Mouse (Mus musculus) left cerebral cortex, adult 2 months (tissue): ENCODE measurements at regions not wholly inside any gene's neighbourhood (a gene's known extent, or its start where the extent isn't known, plus 50 kb on each side); places are given as distances from the start of the nearest gene placed in this dataset.

ENCODE experiments used
- DNase-seq, 2 experiments: peaks; one replicate each; pipeline ENCODE4 v3.0.0; 2021 to 2022; ENCODE audit warnings: low spot score in 2 of 2, mixed read lengths in 1 of 2; ENCODE audit errors: extremely low spot score in 1 of 2
- H3K27ac ChIP-seq: fragments of 200-600 bp; 2 replicates; pipeline ENCODE4 v1.8.1; 2022
- H3K4me3 ChIP-seq: fragments of 200-600 bp; 2 replicates; pipeline ENCODE4 v1.8.1; 2022
- CTCF ChIP-seq: fragments of 200-600 bp; IDR thresholded peaks from 2 replicates; pipeline ENCODE4 v1.8.1; 2022; ENCODE audit warnings: antibody characterized with exemption, mild to moderate bottlenecking, moderate library complexity
- intact Hi-C: fragments of 180-260 bp; cut with DNase I; formaldehyde crosslinking; loops from one replicate; pipeline ENCODE4 v1.15.1; 2025

DNA sequence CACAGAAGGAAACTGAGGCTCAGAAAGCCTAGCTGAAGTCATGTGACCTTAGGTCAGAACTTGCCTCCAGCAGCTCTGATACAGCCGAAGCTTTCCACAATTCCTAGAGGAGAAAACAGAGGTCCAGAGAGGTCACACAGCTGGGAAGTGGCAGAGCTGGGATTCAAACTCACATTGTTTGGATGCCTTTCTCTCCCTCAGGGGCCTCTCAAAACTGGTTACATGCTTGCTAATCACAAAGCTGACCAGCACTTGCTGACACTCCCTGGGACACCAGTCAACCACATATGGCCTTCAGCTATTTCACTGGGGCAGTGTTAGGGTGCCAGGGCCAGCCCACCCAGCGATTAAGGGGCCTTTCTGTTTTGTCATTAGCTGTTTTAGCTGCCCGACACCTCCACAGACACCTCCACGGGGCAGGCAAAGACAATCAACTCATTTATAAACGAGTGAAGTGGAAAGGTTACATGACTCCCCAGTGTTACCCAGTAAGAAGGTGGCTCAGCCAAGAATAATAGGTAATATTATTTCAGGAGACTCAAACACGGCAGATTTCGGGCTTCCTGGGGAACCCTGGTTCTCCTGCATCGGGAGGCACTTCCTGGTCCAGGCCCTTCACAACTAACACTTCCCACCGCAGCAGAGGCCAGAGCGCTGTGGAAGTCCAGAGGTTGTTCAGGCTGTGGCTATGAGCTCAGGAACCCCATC lies 71.4 kb downstream of the 2410131K14Rik start:
- intact Hi-C loops, result loop anchor here (5.0 kb wide), 1 partner anchor 39 kb away; no protein-coding TSS in a partner anchor
- TF ChIP-seq CTCF, result no peak
- Histone ChIP-seq H3K4me3 (no peak overlapping the region), H3K27ac (no peak overlapping the region)
- DNase-seq, result no peak

DNA sequence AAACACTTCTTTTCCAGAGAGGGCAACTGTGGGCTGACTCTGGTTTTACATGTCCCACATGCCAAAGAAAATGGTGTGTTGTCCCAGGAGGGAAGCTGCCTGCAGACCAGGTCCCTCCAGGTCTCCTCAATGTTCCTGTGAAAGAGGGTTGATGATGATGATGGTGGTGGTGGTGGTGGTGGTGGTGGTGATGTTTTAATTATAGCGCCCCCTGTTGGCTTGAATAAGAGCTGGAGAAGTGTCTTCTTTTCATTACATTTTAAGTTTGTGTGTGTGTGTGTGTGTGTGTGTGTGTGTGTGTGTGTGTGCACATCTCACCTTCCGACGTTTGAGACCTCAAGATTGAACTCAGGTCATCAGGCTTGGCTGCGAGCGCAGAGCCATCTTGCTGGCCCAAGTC lies 73.0 kb downstream of the 2410131K14Rik start:
- no peak for TF ChIP-seq CTCF
- H3K27ac ChIP-seq, result no peak overlapping the region
- intact Hi-C loops, result loop anchor here (5.0 kb wide), 1 partner anchor 41 kb away; no protein-coding TSS in a partner anchor

DNA sequence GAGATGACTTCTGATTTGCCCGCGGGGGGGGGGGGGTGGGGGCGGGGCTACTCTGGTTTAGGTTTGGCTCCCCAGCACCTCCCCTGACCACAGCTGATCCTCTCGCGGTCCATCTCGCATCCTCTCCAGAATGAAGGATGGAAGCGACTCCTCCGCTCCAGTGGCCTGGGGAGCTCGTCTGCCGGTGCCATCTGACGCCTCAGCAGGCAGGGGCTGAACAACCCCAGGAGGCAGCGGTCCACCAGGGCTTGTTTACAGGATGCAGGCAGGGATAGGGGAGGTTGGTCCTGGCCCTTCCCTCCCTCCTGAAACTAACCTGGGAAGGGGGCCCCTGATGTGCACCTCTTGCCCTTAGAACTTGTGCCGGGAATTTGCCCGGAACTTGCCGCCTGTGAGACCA lies 73.9 kb downstream of the 2410131K14Rik start:
- Histone ChIP-seq H3K27ac (no peak overlapping the region), H3K4me3 (no peak overlapping the region)
- no peak for DNase-seq
- intact Hi-C loops, result loop anchor here (5.0 kb wide), 1 partner anchor 42 kb away; no protein-coding TSS in a partner anchor
- TF ChIP-seq CTCF, result no peak

More for the DNA sequence above, 73.0 kb downstream of the 2410131K14Rik start:
- no peak overlapping the region for H3K4me3 ChIP-seq
- DNase-seq, result no peak

DNA sequence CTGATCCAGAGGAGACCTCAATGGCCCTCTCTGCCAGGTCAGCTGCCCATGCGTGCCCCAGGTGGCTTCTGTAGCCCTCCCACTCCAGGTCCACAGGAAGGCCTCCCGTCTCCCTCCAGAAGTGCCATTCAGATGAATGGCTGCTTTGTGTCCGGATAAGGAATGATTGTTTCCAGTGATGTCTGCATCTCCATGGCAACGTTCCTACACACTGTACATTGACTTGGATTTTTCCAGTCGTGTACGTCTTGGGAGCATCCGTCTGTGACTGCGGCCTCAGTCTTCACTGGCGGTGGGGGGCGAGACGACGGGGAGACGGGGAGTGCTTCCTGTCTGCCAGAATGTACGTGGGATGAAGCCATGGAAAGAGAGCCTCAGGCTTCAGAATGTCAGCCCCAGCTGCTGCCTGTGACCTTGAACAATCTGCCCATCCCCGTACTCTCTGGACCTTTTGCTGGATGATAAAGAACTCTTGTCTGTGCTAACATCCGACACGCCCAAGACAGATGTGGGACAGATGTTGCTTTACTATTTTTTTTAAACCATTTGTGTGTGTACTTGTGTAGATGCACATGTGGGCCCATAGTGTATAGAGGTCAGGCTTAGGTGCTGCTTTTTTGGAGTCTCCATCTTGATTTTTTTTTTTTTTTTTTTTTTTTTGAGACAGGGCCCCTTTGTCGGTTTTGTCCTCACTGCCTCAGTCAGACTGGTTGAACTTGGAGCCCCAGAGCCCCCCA lies 76.9 kb downstream of the 2410131K14Rik start:
- TF ChIP-seq CTCF, result no peak
- H3K4me3 ChIP-seq, result no peak overlapping the region
- H3K27ac ChIP-seq, result no peak overlapping the region
- intact Hi-C loops, result no loop called here
- peak; percentile 36 to 49 for DNase-seq

DNA sequence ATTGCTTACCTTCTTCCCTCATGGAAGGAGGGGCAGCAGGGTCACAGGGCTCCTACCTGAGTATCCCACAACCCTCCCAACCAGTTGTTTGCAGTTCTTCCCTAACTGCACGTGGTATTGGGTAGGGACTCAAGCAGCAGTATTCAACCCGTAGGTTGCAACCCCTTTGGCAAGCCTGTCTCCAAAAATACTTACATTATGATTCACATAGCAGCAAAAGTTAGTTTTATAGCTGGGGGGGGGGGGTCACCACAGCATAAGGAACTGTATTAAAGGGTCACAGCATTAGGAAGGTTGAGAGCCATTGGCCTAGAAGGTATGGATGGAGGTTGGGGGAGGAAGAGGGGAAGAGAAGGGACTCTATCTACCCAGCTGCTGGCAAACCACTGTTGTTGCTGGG lies 78.1 kb downstream of the 2410131K14Rik start:
- no peak for DNase-seq
- intact Hi-C loops, result no loop called here
- Histone ChIP-seq H3K27ac (no peak overlapping the region), H3K4me3 (no peak overlapping the region)
- TF ChIP-seq CTCF, result no peak

DNA sequence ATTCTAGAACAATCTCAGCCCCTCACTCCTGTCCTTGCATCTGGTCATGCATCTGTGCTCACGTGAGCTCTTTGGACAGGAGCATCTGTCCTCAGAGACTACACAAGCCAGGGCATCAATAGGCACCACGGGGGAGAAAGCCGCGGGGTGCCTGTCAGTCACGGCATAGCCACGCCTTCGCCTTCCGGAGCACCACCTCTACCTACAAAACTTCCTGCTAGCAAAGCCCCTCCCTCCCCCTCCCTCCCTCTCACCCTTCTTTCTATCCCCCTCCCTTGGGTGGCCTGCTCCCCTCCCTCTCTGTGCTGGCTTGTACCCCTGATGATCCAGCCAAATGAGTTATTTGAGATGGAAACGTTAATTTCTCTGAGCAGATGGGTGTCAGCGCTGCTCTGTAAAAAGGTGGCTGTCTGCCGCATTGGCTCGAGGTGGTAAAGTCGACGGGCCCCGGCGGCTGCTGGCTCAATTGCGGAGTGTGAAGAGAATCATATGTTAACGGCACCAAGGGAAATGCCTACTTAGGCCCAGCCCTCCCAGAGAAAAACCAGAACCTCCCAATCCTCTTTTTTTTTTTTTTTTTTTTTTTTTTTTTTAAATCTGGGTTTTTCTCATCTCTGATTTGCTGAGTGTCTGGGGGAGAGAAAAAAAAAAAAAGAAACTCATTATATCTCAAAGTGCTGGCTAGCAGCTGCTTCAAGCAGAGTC lies 82.0 kb downstream of the 2410131K14Rik start:
- Histone ChIP-seq H3K4me3 (peak overlapping the region; percentile 17), H3K27ac (no peak overlapping the region)
- intact Hi-C loops, result loop anchor here (5.0 kb wide), 1 partner anchor 60 kb away; no protein-coding TSS in a partner anchor
- peak; percentile 37 to 39 for DNase-seq
- TF ChIP-seq CTCF, result no peak

DNA sequence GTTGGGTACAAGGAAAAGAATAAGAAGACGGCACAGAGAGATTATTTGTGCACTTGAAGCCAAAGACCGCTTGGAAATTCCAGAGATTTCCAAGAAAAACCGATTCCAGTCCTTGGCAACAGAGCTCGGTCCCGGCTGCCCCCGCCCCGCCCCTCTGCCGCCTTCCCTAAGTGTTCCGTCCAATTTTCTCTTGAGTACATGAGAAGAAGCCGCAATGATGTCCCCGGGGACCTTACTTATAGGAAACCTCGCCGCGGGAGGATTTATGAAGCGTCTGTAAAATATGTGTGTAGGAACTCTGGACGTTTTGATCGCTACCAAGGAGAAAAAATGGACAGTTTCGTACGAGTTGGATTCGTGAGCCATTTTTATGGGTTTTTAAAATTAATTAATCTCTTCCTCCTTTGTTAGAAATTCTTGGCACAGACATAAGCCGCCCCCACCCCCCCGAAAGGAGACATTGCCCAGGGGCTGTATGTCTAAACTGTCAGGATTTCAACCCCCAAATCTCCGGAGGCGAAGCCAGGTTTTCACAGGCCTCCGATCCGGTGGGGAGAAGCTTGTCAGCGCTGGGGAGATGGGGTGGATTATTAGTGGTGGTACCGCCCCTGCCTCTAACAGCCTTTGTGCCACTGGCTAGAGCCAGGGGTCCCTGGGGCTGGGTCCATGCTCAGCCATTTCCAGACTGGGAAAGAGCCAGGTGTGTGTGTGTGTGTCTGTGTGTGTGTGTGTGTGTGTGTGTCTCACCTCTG lies 83.1 kb downstream of the 2410131K14Rik start:
- intact Hi-C loops, result loop anchor here (5.0 kb wide), 1 partner anchor 61 kb away; no protein-coding TSS in a partner anchor
- Histone ChIP-seq H3K27ac (no peak overlapping the region), H3K4me3 (no peak overlapping the region)
- DNase-seq, result no peak
- TF ChIP-seq CTCF, result no peak

DNA sequence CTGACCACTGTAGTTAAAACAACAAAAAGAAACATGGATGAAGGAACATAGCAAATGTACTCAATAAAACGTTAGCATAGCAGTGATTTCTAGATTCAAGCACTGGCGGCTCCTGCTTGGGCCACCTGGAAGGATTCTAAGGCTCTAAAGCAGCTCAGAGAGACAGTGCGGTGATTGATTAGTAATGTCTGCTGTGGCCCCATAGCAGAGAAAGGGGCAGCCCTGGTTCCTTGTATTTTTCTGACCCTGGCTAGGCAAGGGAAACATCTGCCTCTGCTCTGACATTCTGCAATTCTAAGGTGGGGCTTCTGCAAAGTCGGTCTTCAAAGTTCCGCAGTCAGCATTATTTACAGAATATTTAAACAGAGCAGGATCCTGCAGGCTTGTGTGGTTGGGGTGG lies 84.1 kb downstream of the 2410131K14Rik start:
- TF ChIP-seq CTCF, result no peak
- no peak for DNase-seq
- no peak overlapping the region for H3K27ac ChIP-seq
- intact Hi-C loops, result loop anchor here (5.0 kb wide), 1 partner anchor 62 kb away; no protein-coding TSS in a partner anchor
- no peak overlapping the region for H3K4me3 ChIP-seq

DNA sequence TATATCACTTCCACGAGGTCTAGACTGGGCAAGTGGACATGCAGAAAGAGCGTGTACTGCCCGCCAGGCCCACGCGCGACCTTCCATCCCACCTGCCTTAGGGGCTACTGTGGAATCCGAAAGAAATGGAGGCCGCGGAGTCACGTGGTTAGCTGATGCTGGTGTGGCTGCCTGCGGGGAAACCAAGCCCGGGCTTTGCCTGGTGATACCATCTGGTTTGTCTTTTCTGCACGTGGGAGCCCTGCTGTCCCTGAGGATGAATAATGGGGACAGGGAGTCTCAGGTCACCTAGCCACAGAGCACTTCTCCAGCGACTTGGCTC lies 86.2 kb downstream of the 2410131K14Rik start:
- Histone ChIP-seq H3K4me3 (peak overlapping the region; percentile 50), H3K27ac (peak overlapping the region; percentile 82)
- DNase-seq, result no peak
- no peak for TF ChIP-seq CTCF
- intact Hi-C loops, result loop anchor here (1.0 to 5.0 kb wide), 5 partner anchors 96 to 406 kb away; partner anchors contain the start of gene Med13l

DNA sequence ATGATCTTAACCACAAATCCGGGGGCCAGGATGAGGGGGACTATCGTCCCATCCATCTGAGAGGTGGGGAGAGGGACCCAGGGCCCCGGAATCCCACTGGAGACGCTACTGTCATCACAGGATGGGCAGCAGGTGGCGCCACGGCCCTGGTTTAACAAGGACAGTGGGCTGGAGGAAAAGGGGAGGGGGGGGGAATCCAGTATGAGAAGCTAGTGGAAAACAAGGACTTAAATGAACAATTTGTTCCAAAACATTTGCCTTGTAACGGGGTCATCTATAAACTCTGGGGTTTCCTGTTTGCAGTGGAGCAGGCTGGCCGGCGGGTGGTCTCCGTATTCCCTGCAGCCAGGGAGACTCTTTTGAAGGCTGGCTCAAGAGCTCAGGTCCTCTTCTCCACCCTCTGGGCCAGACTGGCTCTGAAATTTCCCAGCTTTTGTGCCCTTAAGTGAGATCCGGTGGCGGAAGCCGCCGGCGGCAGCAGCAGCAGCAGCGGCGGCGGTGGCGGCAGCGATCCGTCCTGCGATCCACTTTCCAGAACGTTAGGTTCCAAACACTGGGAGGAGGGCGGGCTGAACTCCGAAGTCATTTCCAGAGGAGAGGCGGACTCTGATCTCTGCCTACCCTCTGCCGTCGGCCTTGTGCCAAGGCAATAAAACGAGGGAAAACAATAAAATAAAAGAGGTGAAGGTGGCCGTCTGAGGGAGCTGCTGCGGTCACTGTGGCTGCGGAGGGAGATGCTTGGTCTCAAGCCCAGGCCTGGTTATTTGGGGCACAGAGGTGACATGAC lies 86.8 kb downstream of the 2410131K14Rik start:
- intact Hi-C loops, result loop anchor here (1.0 to 5.0 kb wide), 5 partner anchors 95 to 405 kb away; partner anchors contain the start of gene Med13l
- peak; percentile 71 for TF ChIP-seq CTCF
- Histone ChIP-seq H3K27ac (peak overlapping the region; percentile 82), H3K4me3 (peak overlapping the region; percentile 50)
- peak; percentile 79 for DNase-seq
